Mouse (Mus musculus) myocyte (in vitro differentiated cells): ENCODE measurements around the gene Adcy6.

ENCODE experiments used
- MAX ChIP-seq: IDR thresholded peaks from one replicate; pipeline ENCODE4 v1.6.1; 2011; ENCODE audit warnings: low read depth, mild to moderate bottlenecking, control low read depth
- MYOD1 ChIP-seq, 3 experiments: IDR thresholded peaks; one replicate each; pipeline ENCODE4 v1.6.1; 2011; ENCODE audit warnings: control low read depth in 2 of 3, low read depth in 2 of 3, mild to moderate bottlenecking in 2 of 3, moderate library complexity in 1 of 3; ENCODE audit not compliant: insufficient read length in 2 of 3, control insufficient read depth in 1 of 3
- POLR2A ChIP-seq: IDR thresholded peaks from one replicate; pipeline ENCODE4 v1.6.1; 2011; ENCODE audit warnings: low read depth, mild to moderate bottlenecking, control low read depth, moderate library complexity; ENCODE audit not compliant: insufficient read length
- SRF ChIP-seq: IDR thresholded peaks from one replicate; pipeline ENCODE4 v1.6.1; 2011; ENCODE audit warnings: low read depth; ENCODE audit not compliant: control insufficient read depth, insufficient read length
- TCF12 ChIP-seq: IDR thresholded peaks from one replicate; pipeline ENCODE4 v1.6.1; 2011; ENCODE audit warnings: mild to moderate bottlenecking, control low read depth; ENCODE audit not compliant: poor library complexity, insufficient read depth, severe bottlenecking
- USF1 ChIP-seq: IDR thresholded peaks from one replicate; pipeline ENCODE4 v1.6.1; 2011; ENCODE audit warnings: low read depth, mild to moderate bottlenecking, control low read depth, moderate library complexity

GRCm38 (mm10) chr15:98596609-98597008 is 13.3 kb downstream of the Adcy6 start:
- TF ChIP-seq POLR2A: no peak
- no peak for TF ChIP-seq USF1
- TF ChIP-seq MYOD1 (IDR thresholded peaks at IDR 0.05; ENCODE audit: control insufficient read depth in 1 of 3, insufficient read length in 2 of 3, low read depth in 2 of 3): no peak
- no peak for TF ChIP-seq MAX
- no peak for TF ChIP-seq SRF
- TF ChIP-seq TCF12: no peak
